In the genomic region with DNA sequence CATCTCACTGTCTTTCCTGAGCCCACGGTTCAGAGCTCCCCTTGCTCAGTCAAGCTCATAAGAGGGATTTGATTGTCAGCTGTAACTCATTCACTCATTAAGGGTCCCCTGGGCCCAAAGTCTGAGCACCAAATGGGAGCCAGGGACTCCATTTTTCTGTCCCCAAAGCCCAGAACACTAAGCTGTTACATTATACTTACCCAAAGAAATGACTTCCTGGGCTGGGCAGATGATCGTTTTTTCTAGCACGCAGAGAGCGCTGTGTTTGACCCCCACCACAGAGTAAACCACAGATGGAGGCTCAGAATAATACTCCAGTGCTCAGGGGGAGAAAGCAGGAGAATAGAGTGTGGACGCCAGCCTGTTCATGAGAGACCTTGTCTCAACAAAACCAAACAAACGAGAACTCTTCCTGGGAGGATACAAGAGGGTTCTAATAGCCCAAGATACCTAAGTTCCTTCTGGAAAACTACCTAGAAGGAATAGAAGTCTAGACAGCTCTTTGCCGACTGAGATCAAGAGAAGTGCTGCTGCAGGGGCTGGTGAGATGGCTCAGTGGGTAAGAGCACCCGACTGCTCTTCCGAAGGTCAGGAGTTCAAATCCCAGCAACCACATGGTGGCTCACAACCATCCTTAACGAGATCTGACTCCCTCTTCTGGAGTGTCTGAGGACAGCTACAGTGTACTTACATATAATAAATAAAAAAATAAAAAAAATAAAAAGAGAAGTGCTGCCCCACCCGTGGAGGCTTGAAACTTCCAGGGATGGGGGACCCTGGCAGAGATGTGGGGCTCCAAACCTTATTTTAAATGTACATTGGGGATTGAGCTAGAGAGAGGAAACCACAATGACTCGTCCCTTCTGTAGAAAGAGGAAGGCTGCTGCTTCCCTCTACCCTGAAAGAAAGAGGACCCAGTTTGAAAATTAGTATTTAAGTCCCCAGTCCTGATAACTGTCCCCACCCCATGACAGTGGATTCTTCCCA, we compare ENCODE assay signal across 8 mouse cellular contexts. TPM values are rescaled to one million over a fixed set of nuclear protein-coding genes. Genes with fewer than 3 reads are reported as not detected.
DNase-seq lines count a peak whose midpoint lies in the region; ATAC-seq and TF ChIP-seq lines count a peak whose summit lies in the region.

No protein-coding gene starts in this region.

- H3K27ac ChIP-seq in heart, embryonic 10.5 days = peak overlapping the region; percentile 87
- H3K27ac ChIP-seq in hindbrain, embryonic 11.5 days (ENCODE audit: low read depth, low read length) = no peak overlapping the region
- no peak overlapping the region for H3K27ac ChIP-seq in midbrain, embryonic 12.5 days (replicated peaks)

- peaks cover 10% of the 10 kb centered on the region; the same call in 1 of the 2 replicates for H3K27me3 ChIP-seq in heart, embryonic 10.5 days (ENCODE audit: insufficient read depth, poor library complexity, severe bottlenecking)
- peaks cover 39% of the 10 kb centered on the region for H3K27me3 ChIP-seq in G1E (ENCODE audit: insufficient read depth, low read length)
- H3K27me3 ChIP-seq in hindbrain, embryonic 11.5 days (ENCODE audit: control insufficient read depth, insufficient read depth, low read length) = peaks cover 11% of the 10 kb centered on the region; the same call in 1 of the 2 replicates
- peaks cover 50% of the 10 kb centered on the region for H3K27me3 ChIP-seq in midbrain, embryonic 12.5 days

- H3K4me2 ChIP-seq in hindbrain, embryonic 11.5 days (replicated peaks; ENCODE audit: low read depth, low read length) = peak overlapping the region; percentile 65
- H3K4me2 ChIP-seq in midbrain, embryonic 12.5 days (replicated peaks) = peak overlapping the region; percentile 61

- no peak overlapping the region for H3K9ac ChIP-seq in hindbrain, embryonic 11.5 days (ENCODE audit: low read depth, low read length)
- no peak overlapping the region for H3K9ac ChIP-seq in midbrain, embryonic 12.5 days (replicated peaks)

- WGBS in heart, embryonic 10.5 days = 58% methylated on average over 12 of the region's 12 CpGs
- WGBS in hindbrain, embryonic 11.5 days = 60% methylated on average over 12 of the region's 12 CpGs
- WGBS in midbrain, embryonic 12.5 days = 59% methylated on average over 12 of the region's 12 CpGs

- no peaks in the 10 kb centered on the region for H3K36me3 ChIP-seq in heart, embryonic 10.5 days
- peaks cover 22% of the 10 kb centered on the region for H3K36me3 ChIP-seq in G1E (replicated peaks)
- H3K36me3 ChIP-seq in hindbrain, embryonic 11.5 days (ENCODE audit: control insufficient read depth, insufficient read depth, low read length) = no peaks in the 10 kb centered on the region
- H3K36me3 ChIP-seq in midbrain, embryonic 12.5 days = no peaks in the 10 kb centered on the region

- H3K4me1 ChIP-seq in heart, embryonic 10.5 days = peaks cover 60% of the 10 kb centered on the region
- peaks cover 84% of the 10 kb centered on the region for H3K4me1 ChIP-seq in G1E (ENCODE audit: insufficient read depth, low read depth, low read length)
- peaks cover 7% of the 10 kb centered on the region; the same call in 1 of the 2 replicates for H3K4me1 ChIP-seq in hindbrain, embryonic 11.5 days (replicated peaks; ENCODE audit: control insufficient read depth, insufficient read depth, low read length)
- peaks cover 20% of the 10 kb centered on the region for H3K4me1 ChIP-seq in midbrain, embryonic 12.5 days

- no peak for TF ChIP-seq CTCF in G1E (IDR thresholded peaks at IDR 0.05; ENCODE audit: low read depth, low read length)

- no peak for DNase-seq in heart, embryonic 10.5 days (ENCODE audit: low spot score)
- no peak for DNase-seq in heart, adult 8-10 months (ENCODE audit: low spot score)
- peak; percentile 17 for DNase-seq in G1E (ENCODE audit: low spot score)
- no peak for DNase-seq in hindbrain, embryonic 11.5 days (ENCODE audit: low spot score)
- DNase-seq in adrenal gland, postnatal 36 days = no peak
- no peak for DNase-seq in cerebellum, adult 9-11 months
- no peak for DNase-seq in adrenal gland, postnatal 4 days (ENCODE audit: low spot score in 2 of 2)

- ATAC-seq in G1E (ENCODE audit: extremely low read depth, insufficient number of reproducible peaks, low FRiP score, poor library complexity, severe bottlenecking) = no peak
- no peak for ATAC-seq in hindbrain, embryonic 11.5 days (ENCODE audit: low FRiP score)
- ATAC-seq in midbrain, embryonic 12.5 days (ENCODE audit: low FRiP score, low read depth) = 0 out of 2 replicates have a peak, but pooled peaks have one; percentile 16

- H3K4me3 ChIP-seq in heart, embryonic 10.5 days = peak overlapping the region; percentile 90
- H3K4me3 ChIP-seq in G1E (ENCODE audit: low read depth, low read length) = peak overlapping the region; percentile 82
- peak overlapping the region; percentile 54 for H3K4me3 ChIP-seq in hindbrain, embryonic 11.5 days (ENCODE audit: low read depth, low read length)
- H3K4me3 ChIP-seq in midbrain, embryonic 12.5 days = peak overlapping the region; percentile 54

- H3K9me3 ChIP-seq in heart, embryonic 10.5 days = no peaks in the 10 kb centered on the region
- H3K9me3 ChIP-seq in G1E (replicated peaks) = no peaks in the 10 kb centered on the region
- H3K9me3 ChIP-seq in hindbrain, embryonic 11.5 days (ENCODE audit: control insufficient read depth, low read length) = no peaks in the 10 kb centered on the region
- H3K9me3 ChIP-seq in midbrain, embryonic 12.5 days = no peaks in the 10 kb centered on the region

RNA-seq across cellular contexts. Expression of a gene that starts 1.0 kb away (rescaled TPM):
- polyA plus RNA-seq in heart, embryonic 10.5 days (2016; fragmentation: Nextera tagmentation; extraction: Ambion mirVana) = 32.4 and 37.3 TPM in 2 replicates
- 10 to 100 TPM in 3 of 4 experiments, 1 to 10 TPM in 1; 7.1 to 13.4 (median 11.6) TPM for total RNA-seq in heart, adult 8-10 months (2022)
- total RNA-seq in G1E (2014; fragmentation: Nextera tagmentation) (31.3 and 43.9 TPM in 2 replicates), G1E (2017) (130 and 138 TPM in 2 replicates)
- polyA plus RNA-seq in G1E (2012) = 37.0 and 43.6 TPM in 2 replicates
- polyA plus RNA-seq in hindbrain, embryonic 11.5 days (2014; fragmentation: Nextera tagmentation; extraction: Ambion mirVana) = 27.4 and 29.4 TPM in 2 replicates
- polyA plus RNA-seq in midbrain, embryonic 12.5 days (2016; fragmentation: Nextera tagmentation; extraction: Ambion mirVana) = 25.3 and 26.9 TPM in 2 replicates
- total RNA-seq in adrenal gland, postnatal 36 days (2021) = 100 to 1,000 TPM; 101 to 162 TPM
- total RNA-seq in adrenal gland, postnatal 4 days (2021) = 100 to 1,000 TPM; 197 to 224 TPM

RNA-seq across cellular contexts. Expression of a gene that starts 27.1 kb away (rescaled TPM):
- polyA plus RNA-seq in heart, embryonic 10.5 days (2016; fragmentation: Nextera tagmentation; extraction: Ambion mirVana) = 11.6 and 11.8 TPM in 2 replicates
- total RNA-seq in heart, adult 8-10 months (2022) = 1 to 10 TPM; 6.6 to 8.0 (median 7.4) TPM
- 20.8 and 26.9 TPM in 2 replicates for total RNA-seq in G1E (2014; fragmentation: Nextera tagmentation)
- total RNA-seq in G1E (2017) = 14.9 and 15.0 TPM in 2 replicates
- 2.7 and 4.4 TPM in 2 replicates for polyA plus RNA-seq in G1E (2012)
- polyA plus RNA-seq in hindbrain, embryonic 11.5 days (2014; fragmentation: Nextera tagmentation; extraction: Ambion mirVana) = 13.2 and 13.6 TPM in 2 replicates
- 11.4 and 12.8 TPM in 2 replicates for polyA plus RNA-seq in midbrain, embryonic 12.5 days (2016; fragmentation: Nextera tagmentation; extraction: Ambion mirVana)
- 10 to 100 TPM; 25.5 to 33.2 TPM for total RNA-seq in adrenal gland, postnatal 36 days (2021)
- total RNA-seq in adrenal gland, postnatal 4 days (2021) = 10 to 100 TPM; 32.8 to 36.3 TPM
